Mouse (Mus musculus) gastrocnemius, adult 2 months (tissue): Measurements from ENCODE around the gene Slc4a5. TPM values are rescaled to one million over a fixed set of nuclear protein-coding genes. Genes with fewer than 3 reads are reported as not detected.
A peak's percentile ranks its signal among the peaks of the same experiment; 100 is the strongest.

Experiments used
- DNase-seq: peaks from one replicate; pipeline ENCODE4 v3.0.0; 2022
- H3K27ac ChIP-seq: fragments of 200-600 bp; 2 replicates; pipeline ENCODE4 v1.8.1; 2022; ENCODE audit warnings: mild to moderate bottlenecking
- H3K4me3 ChIP-seq: fragments of 200-600 bp; 2 replicates; pipeline ENCODE4 v1.8.1; 2022; ENCODE audit warnings: mild to moderate bottlenecking, moderate library complexity
- CTCF ChIP-seq: fragments of 200-600 bp; IDR thresholded peaks from 2 replicates; pipeline ENCODE4 v1.8.1; 2022; ENCODE audit warnings: antibody characterized with exemption, mild to moderate bottlenecking, moderate library complexity
- intact Hi-C: fragments of 180-260 bp; cut with DNase I; formaldehyde crosslinking; loops from one replicate; pipeline ENCODE4 v1.15.1; 2025
- total RNA-seq, 2 experiments: library from RNA; stranded (reverse); gene quantifications; 2 replicates each; pipeline ENCODE4 v1.2.3; 2021

The Slc4a5 gene
- total RNA-seq, 2 experiments from 2014 or later, result not detected

DNA sequence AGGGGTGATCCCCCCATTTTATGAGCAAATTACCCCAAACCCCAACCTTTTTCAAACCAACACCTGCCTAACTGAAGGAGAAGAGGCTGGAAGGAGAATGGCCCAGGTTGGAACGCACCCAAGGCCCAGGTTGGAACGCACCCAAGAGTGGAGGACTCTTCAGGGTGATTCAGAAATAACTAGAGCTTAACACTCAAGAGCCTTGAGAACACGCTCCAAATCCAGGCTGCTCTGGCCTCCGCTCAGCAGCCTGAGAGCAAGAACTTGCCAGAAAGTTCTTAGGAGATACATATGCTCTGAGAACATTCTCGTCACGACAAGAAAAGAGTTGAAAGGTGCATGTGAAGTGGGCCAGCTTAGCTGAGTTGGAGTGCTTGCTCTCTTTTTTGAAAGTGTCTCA lies 25.5 kb downstream of the Slc4a5 start:
- DNase-seq, result peak; percentile 48
- Histone ChIP-seq H3K27ac (no peak overlapping the region), H3K4me3 (no peak overlapping the region)
- intact Hi-C loops, result no loop called here
- no peak for TF ChIP-seq CTCF

DNA sequence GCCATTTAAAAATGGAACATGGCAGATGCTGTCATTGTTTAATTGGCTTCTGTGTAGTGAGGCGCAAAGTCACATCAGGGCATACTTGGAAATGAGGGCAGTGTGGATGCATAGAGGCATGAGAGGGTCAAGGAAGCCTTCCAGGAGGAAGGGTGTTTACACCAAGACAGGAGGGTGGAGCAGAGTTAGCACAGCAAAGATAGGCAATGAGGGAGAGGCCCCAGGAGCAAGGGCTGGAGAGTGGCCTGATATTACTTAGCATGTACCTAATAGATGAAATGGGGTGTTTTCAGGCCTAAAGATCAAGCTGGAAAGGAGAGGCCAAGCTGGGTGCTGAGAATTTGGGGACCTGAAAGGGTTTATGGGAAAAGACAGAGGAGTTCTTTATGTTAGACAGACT lies 26.4 kb downstream of the Slc4a5 start:
- DNase-seq, result no peak
- Histone ChIP-seq H3K4me3 (no peak overlapping the region), H3K27ac (no peak overlapping the region)
- TF ChIP-seq CTCF, result no peak
- intact Hi-C loops, result no loop called here

- no peak for TF ChIP-seq CTCF
- DNase-seq, result no peak
- Histone ChIP-seq H3K4me3 (no peak overlapping the region), H3K27ac (no peak overlapping the region)
- intact Hi-C loops, result no loop called here
These were observed 27.1 kb downstream of the Slc4a5 start for GRCm38 (mm10) chr6:83246750-83247149.

DNA sequence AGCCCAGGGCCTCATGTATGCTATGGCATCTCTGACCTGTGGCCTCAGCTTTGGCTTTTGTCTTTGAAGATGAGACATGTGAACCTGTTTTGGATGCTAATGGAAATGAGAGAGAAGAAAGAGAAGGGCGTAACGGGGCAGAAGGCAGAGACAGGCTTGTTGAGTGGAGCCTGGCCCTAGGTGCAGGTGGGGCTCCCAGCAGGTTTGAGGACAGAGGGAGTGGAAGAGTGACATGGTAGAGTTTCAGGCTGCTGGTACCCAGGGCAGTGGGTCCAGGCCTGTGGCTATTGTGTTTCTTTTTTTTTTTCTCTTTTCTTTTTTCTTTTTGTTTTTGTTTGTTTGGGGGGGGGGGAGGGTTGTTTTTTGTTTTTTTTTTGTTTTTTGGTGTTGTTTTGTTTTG lies 27.5 kb downstream of the Slc4a5 start:
- Histone ChIP-seq H3K27ac (no peak overlapping the region), H3K4me3 (no peak overlapping the region)
- no peak for DNase-seq
- intact Hi-C loops, result no loop called here
- no peak for TF ChIP-seq CTCF

DNA sequence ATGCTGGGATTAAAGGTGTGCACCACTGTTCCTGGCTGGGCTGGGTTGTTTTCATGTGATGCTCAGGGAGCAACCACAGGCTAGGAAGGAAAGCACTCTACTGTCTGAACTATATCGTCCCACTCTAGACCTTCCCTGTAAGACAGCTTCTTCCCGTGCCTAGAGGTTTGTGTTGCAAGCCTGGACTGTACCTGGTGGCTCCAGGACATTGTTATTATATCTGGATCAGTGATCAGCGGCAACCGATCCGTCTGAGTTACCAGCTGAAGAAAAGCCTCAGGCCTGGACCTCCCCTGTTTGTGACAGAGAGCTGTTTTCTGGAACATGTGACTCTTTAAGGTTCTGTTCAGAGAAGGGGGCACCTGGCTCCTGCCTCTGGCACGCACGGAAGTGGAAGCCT lies 34.6 kb downstream of the Slc4a5 start:
- DNase-seq, result no peak
- intact Hi-C loops, result no loop called here
- Histone ChIP-seq H3K4me3 (no peak overlapping the region), H3K27ac (no peak overlapping the region)
- no peak for TF ChIP-seq CTCF

DNA sequence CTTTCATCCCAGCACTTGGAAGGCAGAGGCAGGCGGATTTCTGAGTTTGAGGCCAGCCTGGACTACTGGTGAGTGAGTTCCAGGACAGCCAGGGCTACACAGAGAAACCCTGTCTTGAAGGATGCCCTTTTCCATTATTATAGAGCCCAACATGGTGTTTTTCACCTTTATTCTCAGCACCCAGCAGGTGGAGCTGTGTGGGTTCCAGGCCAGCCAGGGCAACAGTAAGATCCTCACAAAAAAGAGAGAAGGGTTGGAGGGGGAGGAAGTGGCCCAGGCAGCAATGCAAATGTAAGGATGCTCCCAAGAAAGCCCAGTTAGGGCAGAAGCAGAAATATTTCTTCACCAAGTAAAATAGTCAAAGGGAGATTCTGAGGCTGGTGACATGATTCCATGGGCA lies 44.9 kb downstream of the Slc4a5 start:
- intact Hi-C loops, result loop anchor here (1.0 kb wide), 1 partner anchor 49 kb away; no protein-coding TSS in a partner anchor
- DNase-seq, result no peak
- Histone ChIP-seq H3K4me3 (no peak overlapping the region), H3K27ac (no peak overlapping the region)
- no peak for TF ChIP-seq CTCF

DNA sequence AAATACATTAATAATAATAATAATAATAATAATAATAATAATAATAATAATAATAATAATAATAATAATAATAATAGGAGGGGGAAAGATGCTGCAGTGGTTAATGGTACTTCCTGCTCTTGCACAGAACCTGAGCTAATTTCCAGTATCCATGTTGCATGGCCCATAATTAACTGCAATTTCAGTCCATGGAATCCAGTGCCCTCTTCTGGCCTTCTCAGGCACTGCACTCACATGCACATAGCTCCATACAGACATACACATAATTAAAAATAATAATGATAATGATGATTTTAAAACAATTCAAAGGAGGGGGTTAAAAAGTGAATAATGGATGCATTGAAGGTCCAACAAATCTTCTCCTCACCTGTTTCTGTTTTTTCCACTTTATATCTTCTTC lies 45.6 kb downstream of the Slc4a5 start:
- DNase-seq, result no peak
- Histone ChIP-seq H3K4me3 (no peak overlapping the region), H3K27ac (no peak overlapping the region)
- intact Hi-C loops, result no loop called here
- TF ChIP-seq CTCF, result peak; percentile 30

- TF ChIP-seq CTCF, result no peak
- intact Hi-C loops, result no loop called here
- no peak for DNase-seq
These were observed 46.0 kb downstream of the Slc4a5 start for GRCm38 (mm10) chr6:83265653-83266052.

GRCm38 (mm10) chr6:83267616-83268015 lies 48.0 kb downstream of the Slc4a5 start:
- no peak for DNase-seq
- H3K27ac ChIP-seq, result peak overlapping the region; percentile 81
- H3K4me3 ChIP-seq, result peak overlapping the region; percentile 84
- intact Hi-C loops, result loop anchor here (2.0 kb wide), 1 partner anchor 103 kb away; the partner anchor contains the start of gene Dctn1
- no peak for TF ChIP-seq CTCF

More at GRCm38 (mm10) chr6:83265653-83266052, 46.0 kb downstream of the Slc4a5 start:
- H3K4me3 ChIP-seq, result no peak overlapping the region
- H3K27ac ChIP-seq, result no peak overlapping the region

DNA sequence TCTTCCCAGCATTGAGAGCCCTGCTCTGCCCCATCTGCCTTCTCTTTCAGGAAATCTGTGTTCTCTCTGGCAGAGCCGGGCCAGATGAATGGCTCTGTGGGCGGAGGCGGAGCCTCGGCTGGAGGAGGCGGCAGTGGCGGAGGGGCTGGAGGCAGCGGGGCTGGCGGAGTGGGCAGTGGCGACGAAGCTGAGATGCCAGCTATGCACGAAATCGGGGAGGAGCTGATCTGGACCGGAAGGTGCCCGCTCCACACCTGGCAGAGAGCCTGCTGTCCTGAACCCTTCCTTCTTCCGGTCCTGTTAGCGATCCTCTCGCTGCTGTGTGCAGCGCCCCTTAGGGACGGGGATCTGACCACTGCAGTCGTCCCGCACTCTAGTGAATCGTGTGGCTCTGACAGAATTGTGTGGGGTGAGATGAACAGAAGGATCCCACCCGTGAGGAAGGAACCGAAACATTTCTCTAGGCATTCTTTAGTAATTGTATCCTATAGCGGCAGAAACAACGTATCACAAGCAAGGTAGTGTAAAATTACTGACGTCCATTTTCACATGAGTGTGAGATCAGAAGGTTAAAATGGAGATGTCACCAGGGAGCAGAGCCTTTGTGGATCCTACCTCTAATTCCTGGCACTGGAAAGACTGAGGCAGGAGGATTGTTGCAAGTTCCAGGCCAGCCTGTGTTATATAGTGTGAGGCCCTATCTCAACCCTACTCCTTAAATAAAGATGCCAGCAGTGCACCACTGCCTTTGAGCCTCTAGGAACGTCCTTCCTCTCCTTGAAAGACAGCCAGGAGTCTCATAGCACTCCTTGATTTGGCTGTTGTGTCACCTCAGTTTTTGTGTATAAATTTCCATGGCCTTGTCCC lies 48.7 kb downstream of the Slc4a5 start:
- Histone ChIP-seq H3K4me3 (peak overlapping the region; percentile 84), H3K27ac (peak overlapping the region; percentile 81)
- peak; percentile 94 for DNase-seq
- intact Hi-C loops, result loop anchor here (2.0 kb wide), 1 partner anchor 104 kb away; the partner anchor contains the start of gene Dctn1
- TF ChIP-seq CTCF, result peak; percentile 73

GRCm38 (mm10) chr6:83273733-83274132 lies 54.1 kb downstream of the Slc4a5 start:
- DNase-seq, result no peak
- H3K27ac ChIP-seq, result no peak overlapping the region
- TF ChIP-seq CTCF, result no peak
- intact Hi-C loops, result no loop called here
- H3K4me3 ChIP-seq, result no peak overlapping the region

- no peak for DNase-seq
- no peak for TF ChIP-seq CTCF
- Histone ChIP-seq H3K4me3 (no peak overlapping the region), H3K27ac (no peak overlapping the region)
- intact Hi-C loops, result no loop called here
These were observed 57.5 kb downstream of the Slc4a5 start for GRCm38 (mm10) chr6:83277151-83277550.

DNA sequence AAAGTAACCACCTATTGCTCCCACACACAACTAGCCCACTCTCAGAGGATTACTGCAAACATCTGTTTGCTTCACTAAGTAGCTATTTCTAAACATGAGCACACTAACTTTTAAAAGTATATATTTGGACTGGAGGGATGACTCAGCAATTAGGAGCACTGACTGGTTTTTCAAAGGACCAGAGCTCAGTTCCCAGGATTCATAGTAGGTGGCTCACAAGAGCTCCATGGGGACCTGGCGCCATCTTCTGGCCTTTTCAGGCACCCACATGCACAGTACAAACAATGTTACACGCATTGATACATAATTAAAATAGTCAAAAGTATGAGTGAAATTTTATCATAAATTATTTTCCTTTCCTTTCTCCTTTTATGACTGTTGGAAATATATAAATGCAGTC lies 59.3 kb downstream of the Slc4a5 start:
- Histone ChIP-seq H3K4me3 (no peak overlapping the region), H3K27ac (no peak overlapping the region)
- DNase-seq, result no peak
- intact Hi-C loops, result no loop called here
- TF ChIP-seq CTCF, result peak; percentile 71
